Mouse (Mus musculus) gastrocnemius, adult 2 months (tissue): ENCODE results near the gene Tspan4. TPM values are rescaled to one million over a fixed set of nuclear protein-coding genes. Genes with fewer than 3 reads are reported as not detected.
"Not testable (repeated sequence)": the region's sequence is repeated elsewhere in the genome, so short reads cannot be mapped to it uniquely, and the experiment has no call there.

Experiments
- DNase-seq: peaks from one replicate; pipeline ENCODE4 v3.0.0; 2022
- H3K27ac ChIP-seq: fragments of 200-600 bp; 2 replicates; pipeline ENCODE4 v1.8.1; 2022; ENCODE audit warnings: mild to moderate bottlenecking
- H3K4me3 ChIP-seq: fragments of 200-600 bp; 2 replicates; pipeline ENCODE4 v1.8.1; 2022; ENCODE audit warnings: mild to moderate bottlenecking, moderate library complexity
- CTCF ChIP-seq: fragments of 200-600 bp; IDR thresholded peaks from 2 replicates; pipeline ENCODE4 v1.8.1; 2022; ENCODE audit warnings: antibody characterized with exemption, mild to moderate bottlenecking, moderate library complexity
- intact Hi-C: fragments of 180-260 bp; cut with DNase I; formaldehyde crosslinking; loops from one replicate; pipeline ENCODE4 v1.15.1; 2025
- total RNA-seq, 2 experiments: library from RNA; stranded (reverse); gene quantifications; 2 replicates each; pipeline ENCODE4 v1.2.3; 2021

The Tspan4 gene
- total RNA-seq, 2 experiments from 2014 or later, result 7.6 to 8.2 TPM

- DNase-seq, result no peak
- H3K27ac ChIP-seq, result no peak overlapping the region
- no peak overlapping the region for H3K4me3 ChIP-seq
- no peak for TF ChIP-seq CTCF
- intact Hi-C loops, result loop anchor here (10.0 kb wide), 1 partner anchor 217 kb away; the partner anchor contains the start of gene Phrf1
These were observed 33.6 kb upstream of the Tspan4 start for GRCm38 (mm10) chr7:141441460-141441859.

GRCm38 (mm10) chr7:141442199-141442598 lies 32.8 kb upstream of the Tspan4 start:
- no peak overlapping the region for H3K4me3 ChIP-seq
- intact Hi-C loops, result loop anchor here (10.0 kb wide), 1 partner anchor 217 kb away; the partner anchor contains the start of gene Phrf1
- DNase-seq, result no peak
- H3K27ac ChIP-seq, result no peak overlapping the region
- TF ChIP-seq CTCF, result no peak

- no peak for DNase-seq
- Histone ChIP-seq H3K4me3 (peak overlapping the region; percentile 70), H3K27ac (peak overlapping the region; percentile 64; the same call in 1 of the 2 replicates)
- no peak for TF ChIP-seq CTCF
- intact Hi-C loops, result loop anchor here (10.0 kb wide), 1 partner anchor 218 kb away; the partner anchor contains the start of gene Phrf1
These were observed 31.8 kb upstream of the Tspan4 start for GRCm38 (mm10) chr7:141443081-141443821.

GRCm38 (mm10) chr7:141443828-141444237 lies 31.2 kb upstream of the Tspan4 start, which contains the start of gene Pidd1:
Pidd1 (minus strand) TSS chr7:141444025.
- peak within 1 kb of the TSS; percentile 64 for H3K27ac ChIP-seq
- DNase-seq, result peak; percentile 74
- H3K4me3 ChIP-seq, result peak within 1 kb of the TSS; percentile 70
- intact Hi-C loops, result loop anchor here (10.0 kb wide), 1 partner anchor 219 kb away; the partner anchor contains the start of gene Phrf1
- no peak for TF ChIP-seq CTCF

GRCm38 (mm10) chr7:141446374-141446773 lies 28.7 kb upstream of the Tspan4 start:
- intact Hi-C loops, result loop anchor here (10.0 kb wide), 1 partner anchor 222 kb away; the partner anchor contains the start of gene Phrf1
- Histone ChIP-seq H3K27ac (peak overlapping the region; percentile 98), H3K4me3 (peak overlapping the region; percentile 99; the same call in 1 of the 2 replicates)
- DNase-seq, result not testable (repeated sequence)

- Histone ChIP-seq H3K27ac (peak within 1 kb of the TSS; percentile 98), H3K4me3 (peak within 1 kb of the TSS; percentile 99)
- intact Hi-C loops, result loop anchor here (10.0 kb wide), 1 partner anchor 223 kb away; the partner anchor contains the start of gene Phrf1
- TF ChIP-seq CTCF, result no peak
- peak; percentile 95 for DNase-seq
These were observed 27.7 kb upstream of the Tspan4 start, which contains the start of gene Rplp2 for GRCm38 (mm10) chr7:141447110-141447991. Rplp2 (plus strand) TSS chr7:141447370.

GRCm38 (mm10) chr7:141451928-141452327 lies 23.1 kb upstream of the Tspan4 start:
- no peak overlapping the region for H3K4me3 ChIP-seq
- DNase-seq, result peak; percentile 25
- intact Hi-C loops, result no loop called here
- no peak overlapping the region for H3K27ac ChIP-seq
- no peak for TF ChIP-seq CTCF

- Histone ChIP-seq H3K4me3 (no peak overlapping the region), H3K27ac (no peak overlapping the region)
- intact Hi-C loops, result no loop called here
- no peak for DNase-seq
- TF ChIP-seq CTCF, result no peak
These were observed 21.4 kb upstream of the Tspan4 start for GRCm38 (mm10) chr7:141453636-141454035.

GRCm38 (mm10) chr7:141454967-141455551 lies 20.0 kb upstream of the Tspan4 start, which contains the start of gene Pnpla2:
Pnpla2 (plus strand) TSS chr7:141455198.
- peak within 1 kb of the TSS; percentile 86 for H3K4me3 ChIP-seq
- 0 out of 2 replicates have a peak, but pooled peaks have one; percentile 24 for TF ChIP-seq CTCF
- H3K27ac ChIP-seq, result peak within 1 kb of the TSS; percentile 100
- peak; percentile 99 for DNase-seq
- intact Hi-C loops, result loop anchor here (5.0 kb wide), 1 partner anchor 43 kb away; the partner anchor contains the start of gene Gatd1

- no peak for TF ChIP-seq CTCF
- peak; percentile 85 for DNase-seq
- Histone ChIP-seq H3K4me3 (peak overlapping the region; percentile 86), H3K27ac (peak overlapping the region; percentile 100)
- intact Hi-C loops, result loop anchor here (5.0 kb wide), 1 partner anchor 43 kb away; the partner anchor contains the start of gene Gatd1
These were observed 19.3 kb upstream of the Tspan4 start for GRCm38 (mm10) chr7:141455610-141456314.

- DNase-seq, result peak; percentile 75
- intact Hi-C loops, result loop anchor here (5.0 kb wide), 1 partner anchor 44 kb away; the partner anchor contains the start of gene Gatd1
- no peak for TF ChIP-seq CTCF
- Histone ChIP-seq H3K27ac (peak overlapping the region; percentile 100), H3K4me3 (peak overlapping the region; percentile 86)
These were observed 18.3 kb upstream of the Tspan4 start for GRCm38 (mm10) chr7:141456739-141457138.
